Mouse (Mus musculus) lung, postnatal 0 days (tissue): ENCODE measurements at regions not wholly inside any gene's neighbourhood (a gene's known extent, or its start where the extent isn't known, plus 50 kb on each side); places are given as distances from the start of the nearest gene placed in this dataset.

ENCODE experiments used
- CTCF ChIP-seq: IDR thresholded peaks from 2 replicates; pipeline ENCODE4 v1.5.1; 2016; ENCODE audit warnings: antibody characterized with exemption, mild to moderate bottlenecking
- EP300 ChIP-seq: IDR thresholded peaks from 2 replicates; pipeline ENCODE4 v1.6.1; 2016; ENCODE audit warnings: antibody characterized with exemption, mild to moderate bottlenecking, control low read depth

DNA sequence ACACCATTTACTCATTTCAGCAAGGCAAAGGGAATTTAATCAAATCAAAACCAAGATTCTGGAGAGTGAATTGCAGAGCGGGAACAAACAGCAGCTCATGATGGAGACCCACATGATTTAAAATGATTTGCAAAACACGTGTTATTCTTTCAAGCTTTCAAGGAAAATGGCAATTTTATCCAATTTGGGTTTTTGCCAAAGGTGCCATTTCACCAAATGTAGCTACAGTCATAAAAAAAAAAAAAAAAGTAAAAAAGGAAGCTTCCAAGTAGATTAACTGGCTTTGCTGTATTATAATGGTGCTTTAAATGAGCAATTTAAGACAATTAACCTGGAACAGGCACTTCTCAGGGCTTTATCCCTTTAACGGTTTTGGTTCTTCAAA, 1052.7 kb downstream of the 5730522E02Rik start:
- no peak for TF ChIP-seq CTCF
- TF ChIP-seq EP300: no peak
